Mouse (Mus musculus): ENCODE data around the gene Zbtb42. TPM values are rescaled to one million over a fixed set of nuclear protein-coding genes. Genes with fewer than 3 reads are reported as not detected.

Zbtb42 gene
- polyA plus RNA-seq, 1 experiment from 2014 or later, result 3.5 TPM

GRCm38 (mm10) chr12:112713984-112714383, 35.4 kb downstream of the Zbtb42 start:
- H3K27me3 ChIP-seq (ENCODE audit: control insufficient read depth, insufficient read depth, low read length), result no peaks in the 10 kb centered on the region
- H3K4me2 ChIP-seq (ENCODE audit: low read length), result no peak overlapping the region
- no peak overlapping the region for H3K4me3 ChIP-seq (replicated peaks; ENCODE audit: low read depth, low read length)
- WGBS, result 77% methylated on average over 3 of the region's 3 CpGs
- H3K9me3 ChIP-seq (ENCODE audit: control insufficient read depth, low read length), result no peaks in the 10 kb centered on the region
- H3K4me1 ChIP-seq (ENCODE audit: control insufficient read depth, insufficient read depth, low read length), result no peaks in the 10 kb centered on the region
- no peak for ATAC-seq (ENCODE audit: low FRiP score, low TSS enrichment)
- no peaks in the 10 kb centered on the region for H3K36me3 ChIP-seq (ENCODE audit: control insufficient read depth, insufficient read depth, low read length)
- peak; percentile 58 for DNase-seq
- no peak overlapping the region for H3K9ac ChIP-seq (replicated peaks; ENCODE audit: low read length)
- 0 out of 2 replicates have a peak overlapping the region, but pooled peaks have one; percentile 5 for H3K27ac ChIP-seq (replicated peaks; ENCODE audit: low read depth, low read length)

- Histone ChIP-seq H3K36me3 (ENCODE audit: control insufficient read depth, insufficient read depth, low read length) (no peaks in the 10 kb centered on the region), H3K9me3 (ENCODE audit: control insufficient read depth, low read length) (no peaks in the 10 kb centered on the region), H3K4me3 (replicated peaks; ENCODE audit: low read depth, low read length) (no peak overlapping the region), H3K27ac (replicated peaks; ENCODE audit: low read depth, low read length) (no peak overlapping the region), H3K9ac (replicated peaks; ENCODE audit: low read length) (no peak overlapping the region), H3K4me1 (ENCODE audit: control insufficient read depth, insufficient read depth, low read length) (0 out of 2 replicates have a peak, but pooled peaks cover 6% of the 10 kb centered on the region), H3K4me2 (ENCODE audit: low read length) (no peak overlapping the region), H3K27me3 (ENCODE audit: control insufficient read depth, insufficient read depth, low read length) (peaks cover 10% of the 10 kb centered on the region; the same call in 1 of the 2 replicates)
- ATAC-seq (ENCODE audit: low FRiP score, low TSS enrichment) (no peak), DNase-seq (peak; percentile 70)
- 32% methylated on average over 7 of the region's 7 CpGs for WGBS
Observed at GRCm38 (mm10) chr12:112717140-112717539, 38.5 kb downstream of the Zbtb42 start.

GRCm38 (mm10) chr12:112718995-112719394, 40.4 kb downstream of the Zbtb42 start:
- Histone ChIP-seq H3K36me3 (ENCODE audit: control insufficient read depth, insufficient read depth, low read length) (no peaks in the 10 kb centered on the region), H3K27ac (replicated peaks; ENCODE audit: low read depth, low read length) (no peak overlapping the region), H3K9me3 (ENCODE audit: control insufficient read depth, low read length) (no peaks in the 10 kb centered on the region), H3K9ac (replicated peaks; ENCODE audit: low read length) (no peak overlapping the region), H3K4me3 (replicated peaks; ENCODE audit: low read depth, low read length) (no peak overlapping the region), H3K4me1 (ENCODE audit: control insufficient read depth, insufficient read depth, low read length) (peaks cover 17% of the 10 kb centered on the region), H3K27me3 (ENCODE audit: control insufficient read depth, insufficient read depth, low read length) (peaks cover 10% of the 10 kb centered on the region; the same call in 1 of the 2 replicates), H3K4me2 (ENCODE audit: low read length) (no peak overlapping the region)
- ATAC-seq (ENCODE audit: low FRiP score, low TSS enrichment) (no peak), DNase-seq (no peak)
- 77% methylated on average over 5 of the region's 5 CpGs for WGBS

- Histone ChIP-seq H3K4me2 (ENCODE audit: low read length) (peak within 1 kb of the TSS; percentile 90), H3K27me3 (ENCODE audit: control insufficient read depth, insufficient read depth, low read length) (peaks cover 10% of the 10 kb centered on the region; the same call in 1 of the 2 replicates), H3K27ac (replicated peaks; ENCODE audit: low read depth, low read length) (no peak within 1 kb of the TSS), H3K36me3 (ENCODE audit: control insufficient read depth, insufficient read depth, low read length) (peaks cover 1% of the 10 kb centered on the region; the same call in 1 of the 2 replicates), H3K9me3 (ENCODE audit: control insufficient read depth, low read length) (no peaks in the 10 kb centered on the region), H3K9ac (replicated peaks; ENCODE audit: low read length) (no peak within 1 kb of the TSS), H3K4me3 (replicated peaks; ENCODE audit: low read depth, low read length) (peak within 1 kb of the TSS; percentile 80), H3K4me1 (ENCODE audit: control insufficient read depth, insufficient read depth, low read length) (peaks cover 26% of the 10 kb centered on the region)
- ATAC-seq (ENCODE audit: low FRiP score, low TSS enrichment) (no peak), DNase-seq (no peak)
- 74% methylated on average over 6 of the region's 6 CpGs for WGBS
Observed at GRCm38 (mm10) chr12:112720216-112720615, 41.6 kb downstream of the Zbtb42 start, which contains the start of gene Cep170b. Gene Cep170b, plus strand, starts transcription at chr12:112720455.

GRCm38 (mm10) chr12:112720890-112721423, 42.3 kb downstream of the Zbtb42 start:
- Histone ChIP-seq H3K27ac (replicated peaks; ENCODE audit: low read depth, low read length) (no peak overlapping the region), H3K4me2 (ENCODE audit: low read length) (peak overlapping the region; percentile 90), H3K4me3 (replicated peaks; ENCODE audit: low read depth, low read length) (peak overlapping the region; percentile 80), H3K4me1 (ENCODE audit: control insufficient read depth, insufficient read depth, low read length) (peaks cover 29% of the 10 kb centered on the region), H3K9ac (replicated peaks; ENCODE audit: low read length) (no peak overlapping the region), H3K27me3 (ENCODE audit: control insufficient read depth, insufficient read depth, low read length) (peaks cover 10% of the 10 kb centered on the region; the same call in 1 of the 2 replicates), H3K36me3 (ENCODE audit: control insufficient read depth, insufficient read depth, low read length) (peaks cover 6% of the 10 kb centered on the region; the same call in 1 of the 2 replicates), H3K9me3 (ENCODE audit: control insufficient read depth, low read length) (no peaks in the 10 kb centered on the region)
- DNase-seq (no peak), ATAC-seq (ENCODE audit: low FRiP score, low TSS enrichment) (no peak)
- WGBS, result 36% methylated on average over 12 of the region's 12 CpGs

GRCm38 (mm10) chr12:112721424-112722239, 43.0 kb downstream of the Zbtb42 start:
- peak overlapping the region; percentile 72; the same call in 1 of the 2 replicates for H3K27ac ChIP-seq (replicated peaks; ENCODE audit: low read depth, low read length)
- H3K27me3 ChIP-seq (ENCODE audit: control insufficient read depth, insufficient read depth, low read length), result peaks cover 10% of the 10 kb centered on the region; the same call in 1 of the 2 replicates
- H3K4me1 ChIP-seq (ENCODE audit: control insufficient read depth, insufficient read depth, low read length), result peaks cover 29% of the 10 kb centered on the region
- 2% methylated on average over 69 of the region's 69 CpGs for WGBS
- no peaks in the 10 kb centered on the region for H3K9me3 ChIP-seq (ENCODE audit: control insufficient read depth, low read length)
- DNase-seq, result peak; percentile 79
- H3K4me3 ChIP-seq (replicated peaks; ENCODE audit: low read depth, low read length), result peak overlapping the region; percentile 80
- ATAC-seq (ENCODE audit: low FRiP score, low TSS enrichment), result peak; percentile 66
- peaks cover 6% of the 10 kb centered on the region; the same call in 1 of the 2 replicates for H3K36me3 ChIP-seq (ENCODE audit: control insufficient read depth, insufficient read depth, low read length)
- peak overlapping the region; percentile 91 for H3K9ac ChIP-seq (replicated peaks; ENCODE audit: low read length)
- peak overlapping the region; percentile 90 for H3K4me2 ChIP-seq (ENCODE audit: low read length)

GRCm38 (mm10) chr12:112722240-112723027, 43.8 kb downstream of the Zbtb42 start:
- Histone ChIP-seq H3K27ac (replicated peaks; ENCODE audit: low read depth, low read length) (peak overlapping the region; percentile 72), H3K9ac (replicated peaks; ENCODE audit: low read length) (peak overlapping the region; percentile 91), H3K27me3 (ENCODE audit: control insufficient read depth, insufficient read depth, low read length) (peaks cover 10% of the 10 kb centered on the region; the same call in 1 of the 2 replicates), H3K4me1 (ENCODE audit: control insufficient read depth, insufficient read depth, low read length) (peaks cover 29% of the 10 kb centered on the region), H3K36me3 (ENCODE audit: control insufficient read depth, insufficient read depth, low read length) (peaks cover 6% of the 10 kb centered on the region; the same call in 1 of the 2 replicates), H3K4me2 (ENCODE audit: low read length) (peak overlapping the region; percentile 90), H3K9me3 (ENCODE audit: control insufficient read depth, low read length) (no peaks in the 10 kb centered on the region), H3K4me3 (replicated peaks; ENCODE audit: low read depth, low read length) (peak overlapping the region; percentile 80)
- peak; percentile 59 for ATAC-seq (ENCODE audit: low FRiP score, low TSS enrichment)
- peak; percentile 67 for DNase-seq
- under 1% methylated on average over 56 of the region's 75 CpGs for WGBS

GRCm38 (mm10) chr12:112723028-112723330, 44.4 kb downstream of the Zbtb42 start:
- peak overlapping the region; percentile 90 for H3K4me2 ChIP-seq (ENCODE audit: low read length)
- peak overlapping the region; percentile 72; the same call in 1 of the 2 replicates for H3K27ac ChIP-seq (replicated peaks; ENCODE audit: low read depth, low read length)
- H3K27me3 ChIP-seq (ENCODE audit: control insufficient read depth, insufficient read depth, low read length), result peaks cover 10% of the 10 kb centered on the region; the same call in 1 of the 2 replicates
- H3K4me3 ChIP-seq (replicated peaks; ENCODE audit: low read depth, low read length), result peak overlapping the region; percentile 80
- H3K9ac ChIP-seq (replicated peaks; ENCODE audit: low read length), result peak overlapping the region; percentile 91
- 10% methylated on average over 5 of the region's 5 CpGs for WGBS
- H3K9me3 ChIP-seq (ENCODE audit: control insufficient read depth, low read length), result no peaks in the 10 kb centered on the region
- 0 out of 2 replicates have a peak, but pooled peaks have one; percentile 7 for ATAC-seq (ENCODE audit: low FRiP score, low TSS enrichment)
- peaks cover 29% of the 10 kb centered on the region for H3K4me1 ChIP-seq (ENCODE audit: control insufficient read depth, insufficient read depth, low read length)
- no peak for DNase-seq
- peaks cover 6% of the 10 kb centered on the region; the same call in 1 of the 2 replicates for H3K36me3 ChIP-seq (ENCODE audit: control insufficient read depth, insufficient read depth, low read length)
